ENCODE assay signal across 24 mouse cellular contexts in the genomic region with DNA sequence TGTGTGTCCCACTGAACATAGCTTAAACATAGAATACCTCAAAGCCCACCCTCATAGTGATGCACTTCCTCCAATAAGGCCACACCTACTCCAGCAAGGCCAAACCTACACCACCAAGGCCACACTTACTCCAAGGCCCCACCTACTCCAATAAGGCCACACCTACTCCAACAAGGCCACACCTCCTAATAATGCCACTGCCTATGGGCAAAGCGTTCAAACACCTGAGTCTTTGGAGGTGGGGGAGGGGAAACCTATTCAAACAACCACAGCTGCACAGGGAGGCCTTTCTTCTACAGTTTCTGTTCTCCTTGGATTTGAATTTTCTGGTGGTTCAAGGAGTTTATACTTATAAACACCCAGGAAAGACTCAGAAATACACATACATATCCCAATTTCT. TPM values are rescaled to one million over a fixed set of nuclear protein-coding genes. Genes with fewer than 3 reads are reported as not detected.
"Had no signal": no experiment of that assay in that cellular context is flagged by ENCODE, and none has a peak within 500 bp of the region (broad histone marks: within the 10 kb centered on the region; RNA-seq: fewer than 3 reads in every experiment).

No protein-coding gene starts in this region.

- DNase-seq: lung, adult 18-20 months; lung, embryonic 14.5 days; lung, postnatal 10 days; lung, postnatal 4 days; right cerebral cortex, postnatal 14 days; thymus, adult 2 months; thymus, postnatal 25 days; thymus, postnatal 4 days had no signal

- H3K4me1 ChIP-seq: midbrain, embryonic 10.5 days; neural tube, embryonic 15.5 days; stomach, embryonic 15.5 days had no signal

- H3K9me3 ChIP-seq: midbrain, embryonic 10.5 days; midbrain, embryonic 13.5 days; midbrain, embryonic 15.5 days; neural tube, embryonic 13.5 days; neural tube, embryonic 15.5 days; stomach, embryonic 15.5 days had no signal

- ATAC-seq: midbrain, embryonic 13.5 days; midbrain, embryonic 15.5 days had no signal

- H3K4me3 ChIP-seq: midbrain, embryonic 10.5 days; midbrain, embryonic 13.5 days; midbrain, embryonic 15.5 days; myocyte; neural tube, embryonic 13.5 days; neural tube, embryonic 15.5 days; stomach, embryonic 15.5 days had no signal

- H3K27me3 ChIP-seq: midbrain, embryonic 13.5 days; midbrain, embryonic 15.5 days; neural tube, embryonic 15.5 days; stomach, embryonic 15.5 days had no signal

- H3K9ac ChIP-seq: lung, embryonic 14.5 days; midbrain, embryonic 13.5 days; midbrain, embryonic 15.5 days; neural tube, embryonic 13.5 days; neural tube, embryonic 15.5 days; stomach, embryonic 15.5 days had no signal

- H3K4me2 ChIP-seq: lung, embryonic 14.5 days; midbrain, embryonic 13.5 days; midbrain, embryonic 15.5 days; neural tube, embryonic 13.5 days; neural tube, embryonic 15.5 days; stomach, embryonic 15.5 days had no signal

- H3K27ac ChIP-seq: midbrain, embryonic 10.5 days; midbrain, embryonic 13.5 days; midbrain, embryonic 15.5 days; neural tube, embryonic 13.5 days; neural tube, embryonic 15.5 days; stomach, embryonic 15.5 days; stomach, postnatal 0 days had no signal

- H3K36me3 ChIP-seq: midbrain, embryonic 10.5 days; midbrain, embryonic 13.5 days; midbrain, embryonic 15.5 days; neural tube, embryonic 13.5 days; neural tube, embryonic 15.5 days; stomach, embryonic 15.5 days had no signal

RNA-seq across cellular contexts. Expression of gene Atg4a-ps, which starts 43.2 kb away (rescaled TPM):
- polyA plus RNA-seq: midbrain, embryonic 15.5 days; spleen, adult 2 months; testis, adult 2 months; thymus, adult 2 months had no signal

RNA-seq across cellular contexts. Expression of gene Gm10964, which starts 50.1 kb away (rescaled TPM):
- total RNA-seq: megakaryocyte, adult 5-6 weeks; megakaryocyte-erythroid progenitor cell, adult 5-6 weeks had no signal
- polyA plus RNA-seq: liver, embryonic 16.5 days; lung, embryonic 14.5 days; lung, embryonic 16.5 days; midbrain, embryonic 10.5 days; midbrain, embryonic 13.5 days; midbrain, embryonic 15.5 days; myocyte; neural tube, embryonic 11.5 days; neural tube, embryonic 13.5 days; neural tube, embryonic 15.5 days; spleen, adult 2 months; stomach, embryonic 15.5 days; stomach, postnatal 0 days; testis, adult 2 months; thymus, adult 2 months; urinary bladder, adult 2 months had no signal
